Mouse (Mus musculus) testis, adult 2 months (tissue): ENCODE measurements at regions not wholly inside any gene's neighbourhood (a gene's known extent, or its start where the extent isn't known, plus 50 kb on each side); places are given as distances from the start of the nearest gene placed in this dataset.

Source experiments
- CTCF ChIP-seq: fragments of 200-500 bp; IDR thresholded peaks from 2 replicates; pipeline ENCODE4 v1.5.1; 2012; ENCODE audit warnings: low read depth, mild to moderate bottlenecking, inconsistent platforms, low read length, moderate library complexity; ENCODE audit not compliant: control insufficient read depth, insufficient read depth, insufficient replicate concordance
- POLR2A ChIP-seq: fragments of 200-500 bp; IDR thresholded peaks from 2 replicates; pipeline ENCODE4 v1.6.1; 2012; ENCODE audit warnings: low read depth, mild to moderate bottlenecking, inconsistent platforms, low read length, moderate library complexity; ENCODE audit not compliant: control insufficient read depth

DNA sequence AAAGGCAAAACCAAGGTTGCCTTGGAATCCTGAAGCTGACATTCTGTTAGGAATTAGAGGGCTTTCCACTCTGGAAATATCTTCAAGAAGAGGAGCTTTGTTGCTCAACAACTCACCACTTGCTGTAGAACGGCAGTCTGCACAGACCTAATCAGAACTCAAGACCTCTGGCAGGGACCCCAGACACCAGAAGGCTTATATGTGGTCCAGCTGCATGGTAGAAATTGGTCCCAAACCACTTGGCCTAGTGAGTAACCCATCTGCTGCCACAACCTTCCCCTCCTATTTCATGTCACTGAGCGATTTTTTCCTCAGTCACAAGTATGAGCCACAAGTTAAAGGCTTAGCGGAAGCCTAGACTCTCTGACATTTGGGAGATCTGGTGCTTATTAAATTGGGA is 105.2 kb upstream of the Adamts18 start:
- TF ChIP-seq CTCF (no peak), POLR2A (no peak)
